Mouse (Mus musculus): Measurements from ENCODE around the gene Tmem131.

DNA sequence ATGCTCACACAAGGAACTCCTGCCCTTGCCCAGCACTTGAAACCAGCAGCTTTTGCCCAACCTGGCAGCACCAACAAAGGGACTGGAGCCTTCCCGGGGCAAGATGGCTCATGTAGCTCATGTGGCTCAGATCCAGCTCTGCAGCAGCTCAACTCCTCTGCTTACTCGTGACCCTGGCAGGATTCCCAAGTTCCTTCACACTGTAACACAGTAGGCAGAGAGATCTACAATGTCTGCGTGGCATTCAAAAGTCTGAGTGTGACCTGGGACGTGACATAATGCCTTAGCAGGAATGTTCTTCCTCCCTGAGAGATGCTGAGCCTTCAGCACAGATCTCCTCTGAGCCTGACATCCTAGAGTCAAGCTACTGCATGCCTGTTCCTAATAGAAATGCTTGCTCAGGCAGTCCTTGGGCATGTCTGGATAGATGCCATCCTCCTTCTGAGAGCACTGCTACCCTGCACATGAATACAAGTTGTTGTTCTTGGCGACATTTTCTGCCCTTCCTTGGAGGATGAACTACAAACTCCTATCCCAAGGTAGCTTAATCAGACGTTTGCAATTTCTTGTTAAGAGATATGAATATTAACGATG is 6.2 kb upstream of the Tmem131 start:
- TF ChIP-seq EP300 (IDR thresholded peaks at IDR 0.05; ENCODE audit: low read depth), result no peak
- TF ChIP-seq CTCF (IDR thresholded peaks at IDR 0.05; ENCODE audit: low read depth), result no peak
